Mouse (Mus musculus): ENCODE results near the gene Capn10. TPM values are rescaled to one million over a fixed set of nuclear protein-coding genes. Genes with fewer than 3 reads are reported as not detected.

The Capn10 gene
- polyA plus RNA-seq (2015; fragmentation: Nextera tagmentation; extraction: Ambion mirVana), result 21.7 and 23.6 TPM in 2 replicates

DNA sequence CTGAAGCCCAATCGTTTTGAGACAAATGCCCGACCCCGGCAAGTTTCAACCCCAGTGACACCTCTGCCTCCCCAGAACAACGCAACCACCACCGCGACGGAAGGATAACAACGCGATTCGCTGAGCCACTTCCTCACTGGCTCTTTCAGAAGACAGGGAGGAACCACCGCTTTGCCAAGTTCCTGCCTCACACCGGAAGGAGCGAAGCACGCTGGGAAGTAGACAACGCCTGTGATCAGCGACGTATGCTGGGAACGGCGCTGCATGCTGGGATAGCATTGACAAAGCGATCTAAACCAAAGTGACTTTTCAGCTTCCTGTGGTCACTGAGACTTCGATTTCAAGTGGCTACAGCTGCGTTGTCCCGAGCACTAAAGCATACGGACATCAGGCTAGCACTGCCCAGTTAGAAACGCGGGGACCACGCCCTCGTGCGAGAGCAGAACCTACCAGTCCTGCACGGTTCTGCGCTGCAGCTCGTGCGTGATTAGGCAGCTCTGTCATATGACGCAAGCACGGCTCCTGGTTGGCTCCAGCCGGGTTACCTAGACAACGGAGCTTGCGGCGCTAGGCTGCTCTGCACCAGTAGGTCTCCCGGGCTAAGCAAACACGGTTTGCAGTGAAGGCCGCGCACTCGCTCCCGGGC, at the start of gene Capn10:
TSS of gene Capn10 (plus strand) at position 195 of the 646 bp plus-strand sequence.
- H3K36me3 ChIP-seq, result peaks cover 11% of the 10 kb centered on the region; the same call in 1 of the 2 replicates
- H3K4me1 ChIP-seq (replicated peaks), result peaks cover 32% of the 10 kb centered on the region
- H3K27me3 ChIP-seq, result no peaks in the 10 kb centered on the region
- WGBS, result under 1% methylated on average over 45 of the region's 45 CpGs
- H3K27ac ChIP-seq, result peak within 1 kb of the TSS; percentile 97
- 0 out of 2 replicates have a peak, but pooled peaks cover 2% of the 10 kb centered on the region for H3K9me3 ChIP-seq (replicated peaks)
- H3K9ac ChIP-seq, result peak within 1 kb of the TSS; percentile 54
- peak within 1 kb of the TSS; percentile 85 for H3K4me2 ChIP-seq
- peak; percentile 97 for ATAC-seq (replicated peaks; ENCODE audit: insufficient number of reproducible peaks, insufficient read depth, low FRiP score, low read depth)
- peak within 1 kb of the TSS; percentile 74 for H3K4me3 ChIP-seq

DNA sequence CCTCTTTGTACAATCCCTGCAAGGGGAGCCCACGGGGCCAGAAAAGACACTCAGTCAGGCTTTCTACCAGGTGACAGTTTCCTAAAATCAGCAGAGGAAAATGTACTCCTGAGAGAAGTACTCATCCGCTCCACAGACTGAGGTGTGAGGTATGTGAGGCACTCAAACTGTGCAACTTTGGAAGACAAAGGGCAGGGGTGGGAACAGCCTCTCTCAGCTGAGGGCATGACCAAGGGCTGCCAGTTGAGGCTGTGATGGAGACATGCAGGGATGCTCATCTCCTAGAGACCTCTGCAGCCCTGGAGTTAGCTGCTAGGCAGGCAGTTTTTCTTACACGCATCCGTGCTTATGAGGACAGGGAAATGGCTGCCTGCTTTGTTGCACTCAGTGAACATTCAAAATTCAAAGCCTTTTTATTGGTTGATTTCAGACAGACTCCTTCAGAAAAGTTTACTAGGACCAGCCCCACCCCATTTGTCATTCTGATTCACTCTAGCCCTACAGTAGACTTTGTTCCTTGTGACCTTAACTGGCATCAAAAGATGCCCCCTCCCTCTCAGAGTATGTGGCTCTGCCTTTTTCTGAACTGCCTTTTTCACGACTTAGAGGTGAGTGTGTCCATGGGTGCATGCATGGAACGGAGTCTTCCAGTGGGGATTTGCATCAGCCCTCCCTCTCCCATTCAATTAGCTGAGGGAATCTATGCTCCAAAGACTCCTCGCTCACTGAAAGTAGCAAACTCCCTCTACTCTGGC, 45.1 kb upstream of the Capn10 start:
- Histone ChIP-seq H3K27me3 (peaks cover 5% of the 10 kb centered on the region; the same call in 1 of the 2 replicates), H3K36me3 (no peaks in the 10 kb centered on the region), H3K4me1 (replicated peaks) (no peaks in the 10 kb centered on the region), H3K4me3 (no peak overlapping the region), H3K9me3 (replicated peaks) (no peaks in the 10 kb centered on the region), H3K27ac (no peak overlapping the region), H3K9ac (no peak overlapping the region), H3K4me2 (no peak overlapping the region)
- ATAC-seq (replicated peaks; ENCODE audit: insufficient number of reproducible peaks, insufficient read depth, low FRiP score, low read depth), result no peak
- WGBS, result 68% methylated on average over 7 of the region's 7 CpGs

DNA sequence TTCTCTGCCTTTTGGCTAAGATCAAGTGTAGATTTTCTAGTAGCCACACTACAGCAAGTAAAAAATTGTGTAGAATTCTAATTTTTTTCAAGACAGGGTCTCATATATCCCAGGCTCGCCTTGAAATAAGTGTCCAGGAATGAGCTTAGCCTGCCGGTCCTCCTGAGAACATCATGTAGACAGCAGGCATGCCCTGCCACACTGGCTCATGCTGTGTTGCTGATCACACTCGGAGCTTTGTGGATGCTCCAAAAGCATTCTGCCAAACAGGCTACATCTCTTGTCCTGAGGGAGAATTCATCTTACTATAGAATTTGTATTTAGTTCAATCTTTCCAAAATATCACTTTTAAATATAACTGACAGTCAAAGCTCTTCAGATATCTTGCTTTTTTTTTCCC, 41.4 kb upstream of the Capn10 start:
- H3K4me3 ChIP-seq, result no peak overlapping the region
- H3K27me3 ChIP-seq, result 0 out of 2 replicates have a peak, but pooled peaks cover 3% of the 10 kb centered on the region
- H3K27ac ChIP-seq, result no peak overlapping the region
- WGBS, result 59% methylated on average over 3 of the region's 3 CpGs
- H3K9ac ChIP-seq, result no peak overlapping the region
- H3K9me3 ChIP-seq (replicated peaks), result no peaks in the 10 kb centered on the region
- H3K4me1 ChIP-seq (replicated peaks), result no peaks in the 10 kb centered on the region
- H3K36me3 ChIP-seq, result no peaks in the 10 kb centered on the region
- no peak overlapping the region for H3K4me2 ChIP-seq
- ATAC-seq (replicated peaks; ENCODE audit: insufficient number of reproducible peaks, insufficient read depth, low FRiP score, low read depth), result no peak

DNA sequence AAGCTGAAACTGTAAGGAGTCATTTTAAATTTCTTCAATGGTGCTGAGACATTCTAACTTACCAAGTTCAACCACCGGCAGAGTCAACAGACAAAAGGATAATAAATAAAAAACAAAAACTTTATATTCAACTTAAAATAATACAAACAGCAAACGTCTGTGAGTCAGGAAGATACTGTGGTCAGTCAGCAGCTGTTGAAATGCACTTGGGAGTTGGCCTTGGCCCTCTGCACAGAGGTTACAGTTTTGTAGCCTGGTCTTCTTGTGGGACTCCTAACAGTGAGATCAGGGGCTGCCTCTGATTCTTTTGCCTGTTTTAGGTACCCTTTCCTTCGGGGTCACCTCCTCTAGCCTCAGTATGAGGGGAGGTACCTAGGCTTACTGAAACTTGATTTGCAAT, 40.3 kb upstream of the Capn10 start:
- Histone ChIP-seq H3K27ac (no peak overlapping the region), H3K4me1 (replicated peaks) (no peaks in the 10 kb centered on the region), H3K9me3 (replicated peaks) (no peaks in the 10 kb centered on the region), H3K27me3 (0 out of 2 replicates have a peak, but pooled peaks cover 8% of the 10 kb centered on the region), H3K4me3 (no peak overlapping the region), H3K9ac (no peak overlapping the region), H3K36me3 (no peaks in the 10 kb centered on the region), H3K4me2 (no peak overlapping the region)
- WGBS, result 61% methylated on average over 3 of the region's 3 CpGs
- ATAC-seq (replicated peaks; ENCODE audit: insufficient number of reproducible peaks, insufficient read depth, low FRiP score, low read depth), result no peak

DNA sequence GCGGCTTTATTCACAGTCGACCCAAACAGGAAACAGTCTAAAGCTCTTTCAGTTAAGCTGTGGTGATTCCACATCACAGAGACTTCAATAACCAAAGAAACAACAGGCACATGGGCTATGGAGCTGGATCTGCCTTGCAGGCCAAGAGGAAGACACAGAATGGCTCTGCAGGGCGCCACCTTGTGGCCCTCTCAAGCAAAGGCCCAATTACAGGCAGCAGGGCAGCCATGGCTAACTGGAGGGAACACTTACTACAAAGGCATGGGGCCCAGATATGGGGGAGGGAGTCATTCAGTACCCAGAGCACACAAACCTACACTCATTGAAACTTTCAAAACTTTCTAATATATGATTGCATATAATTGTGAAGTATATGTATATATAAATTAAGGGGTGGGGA, 39.1 kb upstream of the Capn10 start:
- 10% methylated on average over 3 of the region's 3 CpGs for WGBS
- Histone ChIP-seq H3K27ac (no peak overlapping the region), H3K9ac (no peak overlapping the region), H3K4me2 (no peak overlapping the region), H3K4me3 (no peak overlapping the region), H3K9me3 (replicated peaks) (no peaks in the 10 kb centered on the region), H3K4me1 (replicated peaks) (no peaks in the 10 kb centered on the region), H3K27me3 (peaks cover 12% of the 10 kb centered on the region; the same call in 1 of the 2 replicates), H3K36me3 (no peaks in the 10 kb centered on the region)
- ATAC-seq (replicated peaks; ENCODE audit: insufficient number of reproducible peaks, insufficient read depth, low FRiP score, low read depth), result 0 out of 2 replicates have a peak, but pooled peaks have one; percentile 58

DNA sequence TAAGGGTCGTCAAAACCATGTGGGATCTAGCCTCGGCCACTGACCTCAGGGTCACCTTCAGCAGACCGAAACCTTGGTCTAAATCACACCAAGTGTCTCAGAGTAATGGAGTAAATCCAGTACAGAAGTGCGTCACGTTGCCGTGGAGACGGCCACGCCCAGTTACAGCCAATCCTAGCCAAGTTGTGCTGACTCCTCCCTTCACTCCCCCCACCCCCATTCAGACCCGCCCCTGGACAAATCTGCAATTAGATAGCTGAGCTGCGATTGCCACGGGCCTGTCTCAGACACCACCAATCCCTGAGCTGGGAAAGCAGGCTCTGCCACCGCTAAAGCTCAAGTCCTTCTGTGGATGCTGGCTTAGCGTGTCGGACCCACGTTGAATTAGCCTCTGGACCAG, 31.4 kb upstream of the Capn10 start, which contains the start of gene Ankmy1:
TSS of gene Ankmy1 (minus strand) at position 121 of the 400 bp plus-strand sequence.
- Histone ChIP-seq H3K36me3 (no peaks in the 10 kb centered on the region), H3K27ac (no peak within 1 kb of the TSS), H3K4me1 (replicated peaks) (peaks cover 16% of the 10 kb centered on the region), H3K27me3 (peaks cover 22% of the 10 kb centered on the region; the same call in 1 of the 2 replicates), H3K9ac (no peak within 1 kb of the TSS), H3K4me2 (peak within 1 kb of the TSS; percentile 51), H3K4me3 (peak within 1 kb of the TSS; percentile 18), H3K9me3 (replicated peaks) (no peaks in the 10 kb centered on the region)
- no peak for ATAC-seq (replicated peaks; ENCODE audit: insufficient number of reproducible peaks, insufficient read depth, low FRiP score, low read depth)
- WGBS, result 3% methylated on average over 15 of the region's 15 CpGs

DNA sequence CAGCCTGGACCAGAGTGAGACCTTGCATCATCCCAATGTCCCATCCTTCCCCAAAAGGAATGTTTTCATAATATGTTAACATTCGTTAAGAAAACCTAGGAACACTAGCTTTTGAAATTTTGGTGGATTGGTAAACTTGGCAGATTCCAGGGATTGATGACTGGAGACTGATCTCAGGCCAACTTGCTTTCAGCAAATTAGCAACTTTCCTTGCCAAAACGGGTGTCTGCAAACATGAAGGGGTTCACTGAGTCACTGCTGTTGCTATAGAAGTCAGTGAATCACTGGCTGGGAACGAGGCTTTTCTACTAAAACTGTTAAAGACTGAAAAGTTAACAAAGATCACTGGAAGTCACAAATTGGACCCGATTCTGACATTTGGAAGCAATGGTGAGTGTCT, 30.5 kb upstream of the Capn10 start:
- 68% methylated on average over 4 of the region's 4 CpGs for WGBS
- peaks cover 20% of the 10 kb centered on the region for H3K4me1 ChIP-seq (replicated peaks)
- peaks cover 17% of the 10 kb centered on the region; the same call in 1 of the 2 replicates for H3K27me3 ChIP-seq
- no peak overlapping the region for H3K27ac ChIP-seq
- no peak overlapping the region for H3K4me3 ChIP-seq
- no peak overlapping the region for H3K9ac ChIP-seq
- H3K4me2 ChIP-seq, result no peak overlapping the region
- no peaks in the 10 kb centered on the region for H3K9me3 ChIP-seq (replicated peaks)
- no peaks in the 10 kb centered on the region for H3K36me3 ChIP-seq
- no peak for ATAC-seq (replicated peaks; ENCODE audit: insufficient number of reproducible peaks, insufficient read depth, low FRiP score, low read depth)

DNA sequence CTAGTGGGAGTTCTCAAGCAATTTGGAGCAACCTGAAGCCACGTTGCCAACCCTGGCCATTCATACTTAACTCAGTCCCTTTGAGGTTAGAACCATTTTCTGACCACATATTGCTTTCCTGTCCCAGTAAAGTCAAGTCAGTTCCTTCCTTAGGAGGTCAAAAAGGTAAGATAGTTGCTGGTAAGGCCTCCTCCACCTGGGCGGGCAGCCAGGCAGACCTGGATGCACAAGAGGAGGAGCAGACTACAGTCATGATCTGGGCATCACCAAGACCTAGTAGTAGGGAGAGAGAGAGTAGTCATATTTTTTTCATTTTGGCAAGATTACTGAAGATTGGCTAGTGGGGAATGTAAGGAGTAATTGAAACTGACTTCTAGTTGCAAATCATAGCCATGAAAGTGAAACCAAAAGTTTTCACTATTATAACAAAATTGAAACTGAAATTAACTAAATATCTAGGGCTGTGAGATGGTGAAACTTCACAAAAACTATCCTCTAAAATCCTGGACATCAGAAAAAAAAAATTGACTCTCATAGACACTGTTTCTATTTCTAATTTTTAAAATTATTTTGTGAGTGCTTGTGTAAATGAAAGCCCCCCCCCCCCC, 28.4 kb upstream of the Capn10 start:
- Histone ChIP-seq H3K9ac (no peak overlapping the region), H3K4me1 (replicated peaks) (peaks cover 34% of the 10 kb centered on the region), H3K4me2 (no peak overlapping the region), H3K4me3 (no peak overlapping the region), H3K27me3 (peaks cover 9% of the 10 kb centered on the region; the same call in 1 of the 2 replicates), H3K36me3 (no peaks in the 10 kb centered on the region), H3K9me3 (replicated peaks) (no peaks in the 10 kb centered on the region), H3K27ac (no peak overlapping the region)
- 90% methylated on average over 2 of the region's 2 CpGs for WGBS
- ATAC-seq (replicated peaks; ENCODE audit: insufficient number of reproducible peaks, insufficient read depth, low FRiP score, low read depth), result no peak

DNA sequence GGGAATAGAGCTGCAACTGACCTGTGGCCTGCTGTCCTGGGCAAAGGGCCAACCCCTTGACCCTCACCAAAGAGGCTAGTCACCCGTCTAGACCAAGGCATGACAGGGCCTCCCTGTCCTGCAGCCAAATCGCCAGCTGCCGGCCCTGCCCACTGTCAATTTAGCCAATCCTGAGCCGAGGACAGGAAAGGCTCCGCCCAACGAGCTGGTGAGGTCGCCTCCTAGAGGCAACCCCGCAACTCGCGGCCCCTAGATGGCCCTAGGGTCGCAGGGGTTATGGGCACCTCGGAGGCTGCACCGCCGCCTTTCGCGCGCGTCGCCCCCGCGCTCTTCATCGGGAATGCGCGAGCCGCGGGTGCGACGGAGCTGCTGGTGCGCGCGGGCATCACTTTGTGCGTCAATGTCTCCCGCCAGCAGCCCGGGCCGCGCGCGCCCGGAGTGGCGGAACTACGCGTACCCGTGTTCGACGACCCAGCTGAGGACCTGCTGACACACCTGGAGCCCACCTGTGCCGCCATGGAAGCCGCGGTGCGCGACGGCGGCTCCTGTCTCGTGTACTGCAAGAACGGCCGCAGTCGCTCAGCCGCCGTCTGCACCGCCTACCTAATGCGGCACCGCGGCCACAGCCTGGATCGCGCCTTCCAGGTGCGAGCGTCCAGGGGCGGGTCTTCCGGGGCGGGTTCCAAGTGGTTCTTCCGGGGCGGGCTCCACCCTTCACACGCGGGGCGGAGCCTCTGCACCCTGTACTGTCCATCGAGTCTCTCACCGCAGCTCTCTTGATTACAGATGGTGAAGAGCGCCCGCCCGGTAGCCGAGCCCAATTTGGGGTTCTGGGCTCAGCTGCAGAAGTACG, 27.2 kb upstream of the Capn10 start, which contains the start of gene Dusp28:
TSS of gene Dusp28 (plus strand) at position 203 of the 853 bp plus-strand sequence.
- ATAC-seq (replicated peaks; ENCODE audit: insufficient number of reproducible peaks, insufficient read depth, low FRiP score, low read depth), result peak; percentile 90
- peak within 1 kb of the TSS; percentile 90 for H3K4me2 ChIP-seq
- peak within 1 kb of the TSS; percentile 79 for H3K4me3 ChIP-seq
- peaks cover 3% of the 10 kb centered on the region; the same call in 1 of the 2 replicates for H3K27me3 ChIP-seq
- no peaks in the 10 kb centered on the region for H3K36me3 ChIP-seq
- peaks cover 42% of the 10 kb centered on the region for H3K4me1 ChIP-seq (replicated peaks)
- no peaks in the 10 kb centered on the region for H3K9me3 ChIP-seq (replicated peaks)
- peak within 1 kb of the TSS; percentile 94 for H3K27ac ChIP-seq
- under 1% methylated on average over 81 of the region's 81 CpGs for WGBS
- peak within 1 kb of the TSS; percentile 72 for H3K9ac ChIP-seq

DNA sequence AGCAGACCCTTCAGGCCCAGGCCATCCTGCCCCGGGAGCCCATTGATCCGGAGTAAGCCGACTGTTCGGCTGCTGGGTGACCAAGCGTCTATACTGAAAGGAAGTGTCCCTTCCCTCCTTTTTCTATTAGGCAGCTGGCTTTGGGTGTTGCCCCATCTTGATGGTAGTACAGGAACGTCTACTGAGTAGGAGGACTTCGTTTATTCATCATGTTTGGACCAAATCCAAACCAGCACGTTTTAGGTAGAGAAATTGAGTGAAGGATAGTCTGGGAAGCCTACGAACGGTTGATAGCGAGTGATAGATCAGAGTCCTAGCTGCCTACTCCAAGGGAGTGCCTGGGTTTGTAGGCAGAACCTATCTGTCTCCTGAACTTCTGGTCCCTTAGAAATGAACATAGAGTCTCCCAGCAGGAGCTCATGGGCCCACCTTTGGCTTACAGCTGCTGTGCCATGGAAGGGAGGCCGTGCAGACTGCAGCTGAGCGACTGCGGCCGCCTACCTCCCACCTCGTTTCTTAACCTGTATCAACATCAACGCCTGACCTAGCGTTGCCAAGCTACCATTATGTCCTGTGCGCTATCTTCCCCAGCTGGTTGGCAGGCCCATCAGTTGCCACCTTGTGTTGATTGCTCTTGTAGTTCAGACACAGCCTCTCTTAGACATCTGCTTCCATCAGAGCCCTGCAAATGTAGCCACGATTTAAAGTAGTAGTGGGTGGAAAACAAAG, 26.4 kb upstream of the Capn10 start:
- H3K27ac ChIP-seq, result peak overlapping the region; percentile 94
- peak overlapping the region; percentile 90 for H3K4me2 ChIP-seq
- H3K27me3 ChIP-seq, result no peaks in the 10 kb centered on the region
- H3K4me3 ChIP-seq, result peak overlapping the region; percentile 79
- H3K9me3 ChIP-seq (replicated peaks), result no peaks in the 10 kb centered on the region
- peak overlapping the region; percentile 72 for H3K9ac ChIP-seq
- peaks cover 47% of the 10 kb centered on the region for H3K4me1 ChIP-seq (replicated peaks)
- ATAC-seq (replicated peaks; ENCODE audit: insufficient number of reproducible peaks, insufficient read depth, low FRiP score, low read depth), result no peak
- no peaks in the 10 kb centered on the region for H3K36me3 ChIP-seq
- 38% methylated on average over 20 of the region's 20 CpGs for WGBS

Data from heart, embryonic 15.5 days (tissue).